Mouse (Mus musculus): ENCODE data around the gene Rit1.
"Not testable (repeated sequence)": the region's sequence is repeated elsewhere in the genome, so short reads cannot be mapped to it uniquely, and the experiment has no call there.

- not testable (repeated sequence) for TF ChIP-seq CTCF (IDR thresholded peaks at IDR 0.05; ENCODE audit: low read depth, low read length); POLR2A (IDR thresholded peaks at IDR 0.05; ENCODE audit: extremely low read depth, insufficient read depth, low read length)
These were observed 54.7 kb downstream of the Rit1 start for GRCm38 (mm10) chr3:88771189-88771940.
